Mouse (Mus musculus) gonadal fat pad, adult 2 months (tissue): Measurements from ENCODE around the gene Traf5. TPM values are rescaled to one million over a fixed set of nuclear protein-coding genes. Genes with fewer than 3 reads are reported as not detected.
A peak's percentile ranks its signal among the peaks of the same experiment; 100 is the strongest.

Experiments
- DNase-seq: peaks from one replicate; pipeline ENCODE4 v3.0.0-alpha.2; 2012; ENCODE audit warnings: low read depth
- polyA plus RNA-seq: library from polyadenylated mRNA; depleted of rRNA; stranded (reverse); fragments of >200 nt; gene quantifications from 2 replicates; pipeline ENCODE4 v1.2.3, GENCODE M21; 2012; rRNA removed

Gene Traf5
- 13.4 and 14.0 TPM in 2 replicates for polyA plus RNA-seq

DNA sequence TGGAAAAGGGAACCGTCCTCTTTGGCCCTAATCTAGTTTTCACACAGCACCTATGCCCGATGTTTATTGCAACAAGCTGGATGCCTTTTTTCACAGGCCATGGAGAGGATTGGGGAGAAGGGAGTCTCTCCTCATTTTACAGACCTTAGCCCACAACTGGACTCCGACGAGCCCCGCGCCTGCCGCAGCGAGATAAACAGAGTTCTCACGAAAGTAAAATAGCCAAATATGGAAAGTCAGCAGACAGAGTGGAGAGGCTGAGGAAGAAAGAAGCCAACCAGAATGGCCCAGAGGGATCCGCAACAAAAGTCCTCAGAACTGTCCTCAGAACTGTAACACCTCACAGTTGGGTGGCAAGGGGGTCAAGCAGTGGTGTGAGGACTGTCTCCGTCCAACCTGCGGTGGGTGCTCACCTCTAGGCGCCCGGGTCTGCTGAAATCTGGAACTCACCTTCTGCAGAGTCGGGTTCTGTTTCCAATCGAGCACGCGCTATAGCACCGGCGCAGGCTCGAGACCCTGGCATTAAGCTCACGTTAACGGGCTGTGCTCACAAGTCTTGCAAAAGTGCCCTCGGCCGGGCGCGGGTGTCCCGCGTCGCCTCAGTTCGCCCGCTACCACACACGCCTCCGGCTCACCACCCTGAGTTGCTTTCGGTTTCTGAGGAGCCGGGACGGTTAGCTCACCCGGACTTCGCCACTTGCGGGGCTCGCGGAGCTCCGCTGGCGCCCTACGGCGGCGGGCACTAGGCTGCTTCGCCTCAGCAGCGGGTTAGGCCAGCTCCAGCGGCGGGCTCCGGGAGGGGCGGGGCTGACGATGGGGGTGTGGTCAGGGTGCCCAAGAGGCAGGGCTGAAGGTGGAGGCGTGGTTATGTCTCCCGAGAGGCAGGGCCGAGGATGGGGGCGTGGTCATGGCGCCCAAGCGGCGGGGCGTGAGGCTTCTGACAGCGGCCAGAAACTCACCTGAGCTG, at the start of gene Traf5:
Gene Traf5 (minus strand): TSS at position 754 of the 967 bp plus-strand sequence.
- DNase-seq, result no peak

DNA sequence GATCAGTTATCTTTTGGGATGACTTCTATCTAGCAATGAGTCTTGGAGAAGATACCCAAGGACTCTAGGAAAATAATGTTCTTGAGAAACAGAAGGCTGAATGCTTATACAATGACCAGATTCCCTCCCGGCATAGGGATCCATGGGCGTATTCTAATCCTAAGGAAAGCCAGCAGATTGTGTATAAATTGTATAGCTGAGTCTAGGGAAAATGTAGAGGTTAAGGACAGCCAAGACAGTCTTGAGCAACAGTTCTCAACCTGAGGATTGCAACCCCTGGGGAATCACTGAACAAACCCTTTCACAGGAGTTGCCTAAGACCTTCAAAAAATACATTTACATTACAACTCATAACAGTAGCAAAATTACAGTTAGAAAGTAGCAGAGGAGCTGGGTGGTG, 48.0 kb upstream of the Traf5 start:
- DNase-seq, result peak; percentile 61

DNA sequence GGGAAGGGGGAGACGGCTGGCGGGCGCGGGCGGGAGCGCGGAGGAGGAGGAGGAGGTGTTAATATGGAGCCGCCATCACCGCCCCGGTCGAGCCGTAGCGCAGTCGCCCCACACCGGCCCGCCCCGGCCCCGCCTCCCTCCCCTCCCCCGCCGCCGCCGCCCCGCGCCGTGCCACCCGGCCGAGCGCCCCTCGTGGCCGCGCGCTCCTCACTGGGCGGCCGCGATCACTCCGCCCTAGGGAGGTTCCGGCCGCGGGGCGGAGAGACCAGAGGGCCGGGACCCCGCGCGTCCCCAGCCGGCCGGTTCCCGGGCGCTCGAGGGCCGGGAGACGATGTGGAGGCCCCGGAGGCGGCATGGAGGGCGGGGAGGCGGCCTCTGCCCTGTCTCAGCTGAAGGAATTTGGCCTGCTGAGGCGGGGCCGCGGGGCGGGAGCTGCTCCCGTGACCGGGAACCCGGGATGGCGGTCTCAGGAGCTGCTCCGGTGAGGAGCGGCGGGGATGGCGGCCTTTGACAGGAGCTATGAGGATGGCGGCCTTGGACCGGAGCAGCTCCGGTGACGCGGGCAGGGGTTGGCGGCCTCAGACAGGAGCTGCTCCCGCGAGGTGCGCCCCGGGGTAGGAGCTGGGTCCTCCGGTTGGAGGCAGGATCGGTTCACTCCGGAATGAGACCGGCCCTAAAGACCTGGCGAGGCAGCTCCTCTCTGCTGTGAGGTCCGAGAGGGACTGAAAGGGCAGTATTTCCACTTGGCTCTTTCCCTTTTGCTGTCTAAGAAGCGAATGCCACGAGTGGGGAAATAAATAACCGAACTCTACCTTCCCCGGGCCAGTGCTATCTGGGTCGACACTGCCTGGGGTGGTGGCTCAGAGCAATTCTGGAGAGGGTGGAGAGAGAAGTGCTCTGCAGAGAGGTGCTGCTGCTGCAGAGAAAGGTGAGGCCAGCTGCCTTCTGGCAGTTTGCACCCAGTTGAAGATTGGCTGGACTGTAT, 45.9 kb upstream of the Traf5 start, which contains the start of gene Rcor3:
Gene Rcor3 (minus strand): TSS at position 137 of the 985 bp plus-strand sequence.
- no peak for DNase-seq

DNA sequence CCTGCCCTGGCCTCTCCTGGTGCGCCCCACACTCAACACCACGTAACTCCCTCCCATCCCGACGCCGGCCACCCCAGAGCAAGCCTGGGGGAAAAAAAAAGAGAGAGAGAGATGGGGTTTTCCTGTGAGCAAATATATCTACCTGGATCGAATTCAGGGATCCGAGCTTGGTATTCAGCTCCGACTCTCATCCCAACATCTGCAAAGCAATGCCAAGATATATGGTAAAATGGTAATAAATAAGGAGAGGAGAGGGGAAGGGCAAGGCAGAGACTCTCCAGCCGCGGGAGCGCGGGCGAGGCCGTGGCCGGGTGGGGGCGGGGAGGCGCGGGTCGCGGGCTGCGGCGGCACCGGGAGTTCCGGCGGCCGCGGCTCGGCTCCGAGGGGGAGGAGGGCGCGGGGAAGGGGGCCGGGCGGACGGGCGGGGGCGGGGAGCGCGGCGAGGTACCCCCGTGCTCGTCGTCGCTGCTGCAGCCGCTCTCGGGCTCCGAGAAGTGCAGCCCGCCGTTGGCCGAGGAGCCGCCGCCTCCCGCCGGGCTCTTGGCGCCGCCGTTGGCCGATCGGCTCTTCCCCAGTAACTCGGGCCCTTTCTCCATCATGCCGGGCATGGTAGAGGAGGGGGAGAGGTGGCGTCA, 45.0 kb upstream of the Traf5 start:
- no peak for DNase-seq

DNA sequence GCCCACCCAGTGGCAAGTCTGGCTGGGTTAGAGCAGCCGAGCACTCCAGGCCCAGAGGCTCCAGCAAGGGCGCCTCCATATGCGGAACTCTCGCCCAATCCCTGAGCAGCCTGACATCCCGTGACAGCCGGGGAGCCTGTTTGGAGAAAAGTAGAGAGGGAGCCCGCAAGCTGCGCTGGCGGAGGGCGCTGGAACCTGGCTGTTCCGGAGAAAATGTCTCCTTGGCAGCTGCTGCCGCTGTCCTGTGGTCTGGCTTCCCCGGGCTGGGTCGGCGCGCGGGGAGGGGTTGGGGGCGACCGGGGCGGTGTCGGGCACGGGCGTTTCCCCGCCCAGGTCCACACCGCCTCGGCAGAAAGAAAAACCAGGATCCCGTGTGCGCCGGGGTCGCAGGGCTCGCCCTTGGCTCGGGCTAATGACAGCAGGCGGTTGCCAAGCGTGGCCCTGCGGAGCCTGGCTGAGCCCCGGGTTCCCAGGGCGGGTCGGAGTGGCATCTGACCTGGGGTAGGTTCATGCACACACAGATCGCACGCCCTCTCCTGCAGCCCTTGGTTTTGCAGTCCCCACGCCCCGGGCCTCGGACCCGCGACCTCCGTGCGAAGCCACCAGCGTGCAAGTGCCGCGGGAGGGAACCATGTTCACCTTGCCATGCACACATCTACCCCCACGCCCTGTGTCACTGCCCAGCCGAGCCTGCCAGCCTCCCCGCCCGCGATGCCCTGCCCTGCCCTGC, 44.4 kb upstream of the Traf5 start:
- no peak for DNase-seq

DNA sequence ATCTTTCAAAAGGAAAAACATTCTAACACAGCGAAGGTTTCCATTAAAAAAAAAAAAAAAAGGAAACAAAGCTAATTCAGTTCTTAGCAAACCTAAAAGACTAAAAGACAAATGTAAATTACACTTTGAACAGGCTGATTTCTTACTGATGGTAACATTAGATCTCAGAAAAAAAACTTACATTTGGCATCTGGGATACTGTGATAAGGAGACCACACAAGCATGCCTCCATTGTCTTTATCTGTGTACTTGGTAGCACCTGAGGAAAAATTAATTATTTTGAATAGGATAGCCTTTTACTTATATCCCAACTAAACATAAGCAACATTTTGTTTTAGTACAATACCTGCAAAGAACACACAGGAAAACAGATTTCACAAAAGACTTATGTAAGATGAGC, 37.8 kb upstream of the Traf5 start:
- no peak for DNase-seq

DNA sequence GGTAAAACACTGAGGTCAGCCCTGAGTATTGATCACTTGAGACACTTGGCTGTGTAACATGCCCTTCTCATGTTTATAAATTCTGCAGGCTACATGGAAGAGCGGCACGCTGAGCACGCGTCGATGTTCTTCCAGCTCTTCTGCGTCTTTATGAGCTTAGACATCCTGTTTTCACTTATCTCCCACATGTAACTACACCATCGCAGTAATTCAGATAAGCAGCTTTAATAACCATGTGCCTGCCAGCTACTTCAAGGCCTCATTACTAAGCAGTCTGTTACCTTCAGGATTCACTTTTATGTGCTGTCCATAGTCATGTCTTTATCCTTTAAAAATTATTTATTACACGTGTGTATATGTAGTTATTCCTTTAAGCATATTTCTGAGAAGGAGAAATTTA, 36.0 kb upstream of the Traf5 start:
- DNase-seq, result no peak

- no peak for DNase-seq
These were observed 33.4 kb upstream of the Traf5 start for GRCm38 (mm10) chr1:192125761-192126160.

GRCm38 (mm10) chr1:192116262-192116661, 23.9 kb upstream of the Traf5 start:
- no peak for DNase-seq

DNA sequence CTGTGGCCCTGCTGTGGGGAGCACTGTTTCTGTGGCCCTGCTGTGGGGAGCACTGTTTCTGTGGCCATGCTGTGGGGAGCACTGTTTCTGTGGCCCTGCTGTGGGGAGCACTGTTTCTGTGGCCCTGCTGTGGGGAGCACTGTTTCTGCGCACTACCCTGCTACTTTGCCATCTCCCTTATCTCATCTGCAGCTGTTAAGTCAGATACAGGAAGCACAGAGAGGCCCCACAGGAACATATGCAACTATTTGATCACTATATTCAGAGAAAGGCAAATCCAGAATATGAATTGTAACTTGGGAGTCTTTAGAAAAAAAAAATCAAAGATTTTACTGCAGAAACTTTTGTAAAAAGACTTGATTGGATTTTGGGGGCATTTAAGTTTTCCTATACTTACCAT, 23.0 kb upstream of the Traf5 start:
- no peak for DNase-seq

GRCm38 (mm10) chr1:192109169-192109568, 16.8 kb upstream of the Traf5 start:
- DNase-seq, result no peak

GRCm38 (mm10) chr1:192107352-192107751, 15.0 kb upstream of the Traf5 start:
- DNase-seq, result no peak

GRCm38 (mm10) chr1:192105902-192106389, 13.6 kb upstream of the Traf5 start:
- DNase-seq, result no peak

GRCm38 (mm10) chr1:192104021-192104420, 11.7 kb upstream of the Traf5 start:
- no peak for DNase-seq

DNA sequence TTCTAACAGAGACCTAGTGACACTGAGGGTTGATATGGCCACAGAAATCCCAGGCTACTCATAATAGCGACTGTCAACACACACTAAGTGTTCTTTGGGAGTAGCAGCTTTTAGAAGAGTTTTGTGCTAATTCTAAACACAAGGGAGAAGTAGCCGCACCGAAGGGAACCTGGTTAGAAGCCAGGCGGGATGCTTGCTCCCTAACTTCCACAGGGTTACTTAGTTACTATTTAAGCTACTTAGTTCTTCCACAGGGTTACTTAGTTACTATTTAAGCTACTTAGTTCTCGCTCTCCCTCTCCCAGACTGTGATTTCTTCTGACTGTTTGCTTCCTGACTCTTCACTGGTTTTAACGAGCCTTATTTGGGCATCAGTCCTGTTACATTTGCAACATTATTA, 10.8 kb upstream of the Traf5 start:
- no peak for DNase-seq

DNA sequence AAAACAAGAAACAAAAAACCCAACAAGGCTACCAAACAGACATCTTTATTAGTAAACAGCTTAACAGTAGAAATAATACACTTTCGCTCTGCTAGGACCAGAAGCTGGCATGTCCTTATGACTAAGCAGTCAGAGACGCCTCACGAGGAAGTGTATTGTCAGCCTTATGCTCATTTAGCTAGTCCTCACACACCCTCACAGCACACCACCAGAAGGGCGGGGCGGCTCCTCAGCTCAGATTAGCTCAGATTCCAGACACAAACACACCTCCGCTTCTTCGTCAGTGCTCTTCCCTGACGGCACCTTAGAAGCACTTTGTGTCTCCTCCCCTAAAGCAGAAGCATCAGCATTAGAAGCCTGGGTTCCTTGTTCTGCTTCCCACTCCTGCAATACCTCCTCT, 9.0 kb upstream of the Traf5 start:
- DNase-seq, result no peak

DNA sequence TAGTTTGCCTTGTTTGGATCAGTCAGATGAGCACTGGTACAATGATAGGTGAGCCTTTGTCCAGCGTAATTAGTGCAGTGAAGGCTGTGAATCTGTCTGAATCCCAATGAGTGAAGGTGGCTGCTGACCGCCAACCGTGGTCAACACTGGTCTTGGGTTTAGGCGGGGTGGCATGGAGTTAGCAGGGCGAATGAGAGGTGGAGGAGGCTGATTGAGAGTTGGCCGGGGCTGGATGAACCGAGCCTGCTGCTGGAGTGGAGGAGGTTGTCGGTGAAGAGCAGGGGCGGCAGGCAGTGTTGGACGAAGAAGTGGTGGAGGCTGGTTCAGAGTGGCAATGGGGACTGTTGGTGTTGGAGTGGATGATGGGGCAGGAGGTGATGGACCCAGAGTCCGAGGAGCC, 8.4 kb upstream of the Traf5 start:
- no peak for DNase-seq

- no peak for DNase-seq
These were observed 3.3 kb upstream of the Traf5 start for GRCm38 (mm10) chr1:192095626-192096025.

- DNase-seq, result no peak
These were observed 2.3 kb upstream of the Traf5 start for GRCm38 (mm10) chr1:192094451-192095170.
